Mouse (Mus musculus): ENCODE measurements around the gene Inka1.

The Inka1 gene

DNA sequence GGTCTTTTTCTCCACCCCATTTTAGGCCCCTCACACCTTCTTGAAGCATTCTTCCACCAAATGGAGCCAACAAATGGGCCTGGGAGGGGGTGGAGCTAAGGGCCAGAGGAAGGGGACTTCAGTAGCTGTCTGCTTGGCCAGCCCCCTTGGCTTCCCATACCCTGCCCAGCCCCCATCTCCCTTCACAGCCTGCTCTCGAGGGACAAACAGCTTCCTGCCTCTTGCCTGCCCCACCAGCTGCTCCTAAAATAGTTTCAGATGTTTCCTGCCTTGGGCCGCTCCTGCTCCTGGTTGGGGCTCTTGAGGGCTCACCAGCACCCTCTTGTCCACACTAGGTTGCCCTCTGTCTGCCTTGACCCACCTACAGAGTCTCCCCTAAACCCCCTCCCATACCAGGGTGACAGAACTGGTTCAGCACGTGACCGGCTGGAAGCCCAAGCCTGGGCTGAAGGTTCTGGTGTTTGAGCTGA, 2.2 kb downstream of the Inka1 start:
- peak; percentile 89 for DNase-seq

DNA sequence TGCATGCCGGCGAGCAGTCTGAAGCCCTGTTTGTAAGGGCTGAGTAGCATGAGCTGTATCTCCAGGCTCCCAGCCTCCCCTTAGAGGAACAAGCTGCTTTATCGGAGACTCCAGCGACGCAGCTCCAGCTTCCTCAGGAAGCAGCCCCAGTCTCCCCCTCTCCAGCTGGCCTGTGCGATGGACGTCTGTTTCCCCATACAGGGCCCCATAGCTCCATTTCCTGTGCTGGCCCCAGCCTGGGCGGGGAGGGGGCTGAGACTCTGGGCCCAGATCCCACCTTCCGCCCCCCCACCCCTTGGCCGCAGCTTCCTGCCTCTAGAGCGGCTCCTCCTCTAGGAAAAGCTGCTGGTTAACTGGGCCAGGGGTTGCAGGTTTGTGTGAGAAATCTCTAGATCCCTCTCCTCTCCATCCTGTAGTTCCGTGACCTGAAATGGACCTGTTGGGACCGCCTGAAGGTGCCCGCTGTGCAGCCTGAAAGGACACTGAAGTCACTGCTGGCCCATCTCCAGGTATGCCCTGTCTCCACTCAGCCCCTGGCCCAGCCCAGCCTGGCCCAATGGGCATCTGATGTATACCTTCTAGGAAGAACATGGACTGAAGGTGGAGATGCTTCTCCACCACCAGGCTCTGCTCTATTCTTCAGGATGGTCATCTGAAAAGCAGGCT, 2.9 kb downstream of the Inka1 start, which contains the start of gene Gm20661:
Gm20661 (plus strand) TSS at position 378 of the 666 bp plus-strand sequence.
- peak; percentile 86 for DNase-seq

DNA sequence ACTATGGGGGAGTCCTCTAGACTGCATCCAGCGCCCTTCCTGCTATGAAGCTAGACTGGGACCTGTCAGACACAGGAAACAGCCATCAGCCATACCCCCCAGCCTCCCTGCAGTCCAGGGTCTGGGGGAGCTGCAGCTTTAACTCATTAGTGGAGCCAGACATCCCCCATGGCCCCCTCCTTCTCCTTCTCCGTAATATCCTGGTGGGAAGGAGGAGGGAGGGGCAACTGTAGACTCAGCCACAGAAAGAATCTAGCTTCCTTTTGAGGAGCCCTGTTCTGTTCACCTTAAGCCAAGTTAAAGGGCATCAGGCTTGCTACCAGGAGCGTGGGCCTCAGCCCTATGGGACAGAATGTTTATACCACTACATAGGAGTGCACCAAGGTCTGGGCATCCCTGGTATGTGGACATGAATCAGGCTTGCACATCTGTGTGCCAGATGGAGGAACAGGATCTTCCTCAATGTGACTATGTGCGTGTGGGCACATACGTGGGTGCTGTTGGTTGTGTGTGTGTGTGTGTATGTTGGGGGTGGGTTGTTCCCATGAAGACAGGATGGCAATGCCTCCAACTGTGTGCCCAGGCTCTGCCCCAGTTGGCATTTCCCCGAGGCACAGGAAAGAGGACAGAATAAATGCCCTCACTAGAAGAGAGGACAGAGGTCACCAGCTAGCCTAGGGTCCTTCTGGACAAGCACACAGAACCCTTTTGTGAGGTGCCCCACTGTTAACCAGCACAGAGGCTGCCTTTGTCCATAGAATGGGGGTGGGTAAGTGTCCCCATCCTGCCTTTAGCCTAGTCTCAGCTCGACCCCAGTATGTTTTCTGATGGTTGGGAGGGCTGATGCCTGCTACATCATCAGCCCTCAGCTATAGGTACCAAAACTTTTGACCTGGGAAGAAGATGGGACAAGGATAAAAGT, 3.7 kb downstream of the Inka1 start:
- peak; percentile 85 for DNase-seq

DNA sequence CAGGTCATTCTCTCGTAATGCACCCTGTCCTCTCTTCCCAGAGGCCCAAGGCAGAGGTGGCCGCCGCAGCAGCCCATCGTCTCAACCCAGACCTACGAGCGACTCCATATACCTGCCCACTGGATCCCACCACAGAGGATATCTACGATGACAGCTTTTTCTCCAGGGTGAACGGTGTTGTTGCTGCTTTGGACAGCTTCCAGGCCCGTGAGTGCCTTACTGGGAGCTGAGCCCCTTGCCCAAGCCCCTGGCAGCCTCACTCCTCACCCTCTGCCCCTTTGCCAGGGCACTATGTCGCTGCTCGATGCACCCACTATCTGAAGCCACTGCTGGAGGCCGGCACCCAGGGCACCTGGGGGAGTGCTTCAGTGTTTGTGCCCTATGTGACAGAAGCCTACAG, 6.9 kb downstream of the Inka1 start:
- DNase-seq, result no peak

DNA sequence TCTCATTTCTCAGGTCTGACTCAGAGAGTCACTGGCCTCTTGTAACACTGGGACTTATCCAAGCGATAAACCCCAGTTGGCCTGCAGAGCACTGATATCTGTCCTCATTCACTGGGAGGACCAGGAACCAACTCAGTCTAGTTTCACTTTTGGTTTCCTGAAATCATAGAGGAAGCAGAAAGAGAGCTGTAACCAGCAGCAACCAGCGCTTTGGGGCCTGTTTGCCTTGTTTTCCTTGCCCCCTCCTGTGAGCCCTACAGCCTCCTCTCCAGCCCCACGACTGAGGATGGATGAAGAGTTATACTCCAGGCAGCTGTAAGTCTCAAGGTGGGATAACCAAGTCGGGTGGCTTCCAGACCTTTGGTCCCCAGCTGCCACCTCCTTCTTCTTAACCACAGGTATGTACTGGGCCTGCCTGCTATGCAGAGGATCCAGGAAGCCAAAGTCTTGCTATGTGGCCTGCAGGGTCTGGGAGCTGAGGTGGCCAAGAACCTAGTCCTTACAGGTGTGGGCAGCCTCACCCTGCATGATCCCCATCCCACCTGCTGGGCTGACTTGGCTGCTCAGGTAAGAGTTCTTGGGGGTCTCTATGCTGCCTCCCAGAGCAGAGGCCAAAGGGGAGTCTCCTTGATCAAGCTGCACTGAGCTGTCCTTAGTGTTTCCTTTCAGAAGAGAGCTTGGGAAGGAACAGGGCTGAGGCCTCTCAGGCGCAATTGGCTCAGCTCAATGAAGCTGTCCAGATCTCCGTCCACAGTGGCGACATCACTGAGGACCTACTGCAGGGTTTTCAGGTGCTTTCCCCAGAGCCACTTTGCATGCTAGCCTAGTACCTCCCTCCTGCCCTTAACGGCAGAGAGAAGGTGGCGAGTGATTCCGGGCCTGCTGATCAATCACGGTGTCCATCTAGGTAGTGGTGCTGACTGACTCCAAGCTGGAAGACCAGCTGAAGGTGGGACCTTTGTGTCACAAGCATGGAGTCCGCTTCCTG, 10.0 kb downstream of the Inka1 start, which contains the start of gene Uba7:
Uba7 (plus strand) TSS at position 107 of the 988 bp plus-strand sequence.
- DNase-seq, result no peak

DNA sequence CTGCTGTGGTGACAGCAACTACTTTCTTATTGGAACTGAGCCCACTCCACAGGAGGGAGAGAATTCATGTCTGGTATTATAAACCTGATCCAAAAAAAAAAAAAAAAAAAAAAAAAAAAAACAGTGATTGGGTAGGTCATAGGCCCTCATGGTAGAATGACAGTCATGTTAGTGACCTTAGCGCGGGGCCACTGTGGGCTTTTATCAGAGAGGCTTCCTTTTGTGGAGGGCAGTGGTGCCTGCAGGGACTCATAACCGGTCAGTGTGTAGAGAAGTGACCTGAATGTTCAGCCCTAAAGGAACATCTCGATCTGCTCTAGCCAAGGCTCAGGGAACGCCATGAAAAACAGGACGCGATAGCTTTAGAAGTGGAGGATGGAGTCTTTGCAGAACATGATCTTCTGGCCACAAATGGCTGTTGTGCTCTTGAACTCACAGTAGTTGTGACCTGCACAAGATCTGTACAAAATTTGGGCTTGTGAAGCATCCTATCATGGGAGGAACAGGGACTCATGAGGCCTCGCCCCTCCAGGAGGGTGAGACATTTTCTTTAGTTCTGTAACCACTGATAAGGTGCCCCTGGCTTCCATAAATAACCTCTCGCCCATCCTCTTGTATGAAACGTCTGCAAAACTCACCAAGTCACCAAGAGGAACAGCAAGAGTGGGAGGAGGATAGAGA, 11.0 kb downstream of the Inka1 start:
- DNase-seq, result no peak

DNA sequence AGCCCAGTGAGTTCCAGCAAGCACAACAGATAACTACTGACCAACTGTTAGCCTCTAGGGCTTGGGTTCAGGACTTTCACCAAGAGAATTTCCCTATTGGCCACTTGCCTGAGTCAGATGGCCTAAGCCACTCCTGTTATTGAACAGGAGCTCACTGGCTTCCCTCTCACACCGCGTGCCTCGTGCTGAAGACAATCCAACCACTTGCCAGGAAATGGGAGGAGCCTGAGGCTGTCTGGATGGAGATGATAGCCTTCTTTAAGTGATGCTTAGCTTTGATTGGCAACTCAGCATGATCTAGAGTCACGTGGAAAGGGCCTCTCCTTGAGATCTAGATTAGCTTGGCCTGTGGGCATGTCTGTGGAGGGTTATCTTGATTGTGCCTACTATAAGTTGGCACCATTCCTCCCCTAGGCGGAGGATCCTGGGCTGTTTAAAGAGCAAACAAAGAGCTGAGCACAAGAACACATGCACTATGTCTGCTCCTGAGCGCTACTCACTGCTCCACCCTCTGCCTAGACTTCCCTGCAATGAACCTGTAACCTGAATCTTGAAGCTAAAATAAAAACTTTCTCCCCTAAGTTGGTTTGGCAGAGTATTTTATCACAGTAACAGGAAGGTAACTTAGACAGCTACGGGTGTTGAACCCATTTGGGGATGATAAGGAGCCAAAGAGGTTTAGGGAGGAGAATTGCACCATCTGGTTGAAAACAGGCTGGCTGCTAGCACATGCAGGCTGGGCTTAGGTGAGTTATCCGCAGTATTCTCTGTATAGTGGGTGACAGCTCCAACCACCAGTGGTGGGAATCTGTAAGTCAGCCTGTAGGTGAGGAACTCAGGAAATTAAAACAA, 13.8 kb downstream of the Inka1 start:
- no peak for DNase-seq

DNA sequence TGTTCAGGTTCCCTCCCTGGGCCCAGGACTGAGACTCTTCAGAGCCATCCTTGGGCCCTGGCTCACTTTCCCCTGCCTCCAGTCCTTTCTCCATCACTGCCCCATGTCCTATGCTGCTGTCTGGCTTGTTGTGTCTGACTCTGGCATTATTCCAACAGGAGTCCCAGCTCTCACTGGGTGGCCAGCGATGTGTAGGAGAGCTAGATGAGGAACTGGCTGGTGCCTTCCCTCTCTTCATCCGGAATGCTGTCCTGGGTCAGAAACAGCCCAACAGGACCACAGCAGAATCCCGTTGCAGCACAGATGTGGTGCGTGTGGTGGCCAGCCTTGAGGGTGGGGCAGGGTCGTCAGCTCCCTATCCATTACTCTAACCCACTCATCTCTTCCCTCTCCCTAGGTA, 15.4 kb downstream of the Inka1 start:
- no peak for DNase-seq

DNA sequence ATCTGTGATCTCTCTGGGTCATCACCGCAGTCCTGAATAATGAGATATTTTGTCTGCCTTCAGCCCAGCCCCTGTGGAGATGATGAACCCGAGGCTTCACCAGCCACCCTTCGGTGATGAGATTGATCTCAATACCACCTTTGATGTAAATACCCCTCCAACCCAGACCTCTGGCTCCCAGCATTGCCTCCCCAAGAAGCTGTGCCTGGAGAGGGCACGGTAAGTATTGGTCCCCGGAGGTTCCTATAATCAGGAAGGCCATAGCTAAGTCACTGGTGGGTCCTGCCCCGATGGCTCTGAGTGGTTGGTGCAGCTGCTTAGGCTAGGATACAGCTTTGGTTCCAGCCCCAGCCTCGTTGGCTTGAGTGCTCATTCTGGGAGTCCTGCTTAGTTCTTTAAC, 17.1 kb downstream of the Inka1 start:
- no peak for DNase-seq

DNA sequence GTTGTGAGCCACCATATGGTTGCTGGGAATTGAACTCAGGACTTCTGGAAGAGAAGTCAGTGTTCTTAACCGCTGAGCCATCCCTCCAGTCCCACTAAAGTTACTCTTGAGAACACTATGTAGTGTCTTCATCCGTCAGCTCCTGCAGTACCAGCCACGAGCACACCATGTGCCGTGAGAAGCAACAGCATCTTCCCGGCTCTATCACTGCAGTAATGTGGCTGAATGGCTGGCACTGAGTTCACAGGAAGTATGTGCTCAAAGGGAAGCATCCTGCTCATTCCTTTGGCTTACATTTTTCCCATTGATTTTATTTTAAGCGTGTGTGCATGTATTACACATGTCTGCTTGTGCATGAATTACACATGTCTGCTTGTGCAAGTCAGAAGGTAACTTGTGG, 18.2 kb downstream of the Inka1 start:
- no peak for DNase-seq

DNA sequence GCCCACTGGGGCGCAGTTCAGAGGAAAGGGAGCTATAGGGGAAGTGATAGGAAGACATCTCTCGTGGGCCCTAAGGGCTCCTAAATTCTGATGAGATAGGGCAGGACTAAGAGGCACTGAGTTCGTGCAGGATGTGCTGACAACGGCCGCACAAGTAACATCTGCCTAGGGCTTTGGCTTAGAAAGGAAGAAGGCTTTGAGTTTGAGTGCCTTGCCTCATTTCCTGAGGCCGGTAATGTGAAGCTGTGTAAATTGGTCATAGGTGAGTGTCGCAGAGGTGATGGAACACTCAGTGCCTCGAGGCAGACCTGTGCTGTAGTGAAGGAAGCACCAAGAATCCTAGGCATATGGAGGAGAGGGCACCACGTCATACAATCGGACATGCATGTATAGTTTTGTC, 19.0 kb downstream of the Inka1 start:
- no peak for DNase-seq

DNA sequence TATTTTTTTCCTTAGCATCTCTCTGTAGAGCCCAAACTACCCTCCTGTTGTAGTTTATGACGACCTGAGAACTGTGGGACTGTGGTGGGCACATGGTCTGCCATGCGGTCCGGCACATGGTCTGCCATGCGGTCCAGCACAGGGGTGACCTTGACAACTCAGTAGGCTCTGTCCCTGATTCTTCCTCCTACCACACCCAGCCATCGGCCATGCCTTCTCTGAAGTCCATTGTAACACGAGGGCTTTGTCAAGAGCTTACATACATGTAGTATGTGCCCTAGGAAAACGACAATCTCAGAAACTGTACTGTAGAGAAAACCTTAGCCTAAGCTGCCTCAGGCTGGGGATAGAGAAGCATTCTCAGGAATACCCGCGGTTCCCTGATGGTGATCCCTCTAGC, 21.0 kb downstream of the Inka1 start:
- DNase-seq, result no peak

DNA sequence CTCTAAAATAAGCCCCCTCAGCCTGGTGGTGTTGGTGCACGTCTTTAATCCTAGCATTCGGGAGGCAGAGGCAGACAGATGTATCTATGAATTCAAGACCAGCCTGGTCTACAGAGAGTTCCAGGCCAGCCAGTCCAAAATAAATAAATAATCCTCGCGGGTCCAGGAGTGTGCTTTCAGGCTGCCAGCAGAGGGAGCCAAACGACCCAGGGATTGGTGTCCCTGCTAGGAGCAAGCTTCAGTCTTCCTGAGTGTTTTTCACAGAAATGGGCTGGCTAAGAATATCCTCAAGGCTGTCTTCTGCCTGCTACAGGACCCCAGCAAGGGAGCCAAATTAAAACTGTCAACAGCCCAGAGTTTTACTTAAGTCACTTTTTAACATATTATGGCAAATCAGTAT, 22.0 kb downstream of the Inka1 start:
- peak; percentile 75 for DNase-seq

DNA sequence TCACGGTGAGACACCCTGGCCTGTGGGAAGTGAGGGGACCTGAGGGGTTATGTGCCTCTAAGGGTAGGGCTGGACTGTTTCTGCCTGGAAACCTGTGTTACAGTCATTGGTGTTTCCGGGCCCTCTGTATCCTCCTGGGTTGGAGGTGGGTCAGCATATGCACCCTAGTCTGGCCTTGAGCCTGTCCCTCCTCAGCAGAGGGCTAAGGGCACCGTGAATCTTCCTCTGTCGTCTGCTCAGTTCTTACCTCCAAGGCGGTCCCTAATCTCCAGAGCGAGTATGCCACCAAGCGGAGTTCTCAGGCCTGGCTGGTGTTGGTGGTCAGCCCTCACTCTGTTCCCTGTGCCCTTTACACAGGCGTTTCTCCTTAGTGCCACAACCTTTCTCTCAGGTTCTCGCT, 22.8 kb downstream of the Inka1 start:
- DNase-seq, result no peak

DNA sequence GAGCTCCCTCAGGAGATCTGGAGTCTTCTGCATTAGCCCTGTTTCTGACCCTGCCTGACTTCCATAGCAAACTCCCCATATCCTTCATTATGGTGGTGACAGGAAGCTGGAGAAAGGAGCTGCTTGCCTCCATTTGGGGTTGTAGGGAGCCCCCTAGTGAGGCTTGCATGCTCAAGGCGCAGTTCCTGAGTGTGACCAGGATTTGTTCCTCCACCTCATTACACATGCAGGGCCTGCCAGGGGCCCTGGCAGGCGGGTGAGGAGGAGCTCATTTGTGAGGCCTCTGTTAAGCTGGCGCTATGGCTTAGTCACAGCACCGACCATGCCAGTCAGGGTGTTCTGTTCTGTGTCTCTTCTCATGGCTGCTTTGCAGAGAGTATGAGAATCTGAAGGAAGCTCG, 23.8 kb downstream of the Inka1 start:
- DNase-seq, result peak; percentile 86

DNA sequence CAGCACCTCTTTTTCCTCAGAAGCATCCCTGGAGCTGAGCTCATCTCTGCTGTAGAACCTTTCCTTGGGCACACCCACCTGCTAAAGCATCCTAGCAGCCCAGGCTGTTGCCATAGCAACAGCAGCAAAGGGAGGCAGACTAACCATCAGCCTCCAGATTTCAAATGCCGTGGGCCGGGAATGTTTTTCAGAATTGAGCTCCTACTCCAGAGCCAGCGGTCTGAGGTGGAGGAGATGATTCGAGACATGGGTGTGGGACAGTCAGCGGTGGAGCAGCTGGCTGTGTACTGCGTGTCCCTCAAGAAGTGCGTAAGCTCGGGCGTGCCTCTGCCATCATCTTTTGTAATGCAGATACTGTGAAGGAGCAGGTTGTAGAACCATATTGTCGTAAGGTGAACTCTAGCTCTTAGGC, 24.3 kb downstream of the Inka1 start:
- DNase-seq, result peak; percentile 91

DNA sequence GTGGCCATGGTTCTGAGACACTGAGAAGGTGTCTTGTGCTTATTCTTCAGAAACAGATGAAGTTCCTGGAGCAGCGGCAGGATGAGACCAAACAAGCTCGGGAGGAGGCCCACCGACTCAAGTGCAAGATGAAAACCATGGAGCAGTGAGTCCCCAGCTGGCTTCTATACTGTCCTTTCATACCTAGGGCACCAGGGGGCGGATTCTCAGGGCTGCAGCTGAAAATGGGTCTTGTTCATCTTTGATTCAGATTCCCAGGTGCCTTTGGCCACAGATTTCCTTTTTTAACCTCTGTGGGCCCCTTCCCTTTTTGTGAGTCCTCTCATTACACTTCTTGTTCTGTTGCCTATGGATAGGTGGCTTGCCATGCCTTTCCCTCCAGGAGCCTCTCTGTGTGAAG, 24.8 kb downstream of the Inka1 start:
- DNase-seq, result no peak

DNA sequence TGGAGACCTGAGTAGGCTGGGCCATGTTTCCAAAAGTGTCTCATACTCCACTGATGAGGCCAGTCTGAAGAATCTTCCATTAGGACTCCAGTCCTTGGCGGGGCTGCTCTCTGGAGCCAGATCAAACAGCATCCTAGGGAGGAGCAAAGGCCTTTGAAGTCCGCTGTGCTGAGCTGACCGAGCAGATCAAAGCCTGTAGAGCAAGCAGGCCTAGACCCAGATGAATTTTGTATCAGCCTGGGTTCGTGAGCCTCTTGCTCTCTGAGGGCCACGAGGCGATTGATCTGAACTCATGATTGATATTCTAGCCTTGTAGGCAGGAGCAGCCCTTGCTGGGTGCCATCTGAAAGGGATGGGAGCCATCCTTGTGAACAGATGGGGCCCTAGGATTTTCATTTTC, 25.8 kb downstream of the Inka1 start:
- DNase-seq, result no peak

DNA sequence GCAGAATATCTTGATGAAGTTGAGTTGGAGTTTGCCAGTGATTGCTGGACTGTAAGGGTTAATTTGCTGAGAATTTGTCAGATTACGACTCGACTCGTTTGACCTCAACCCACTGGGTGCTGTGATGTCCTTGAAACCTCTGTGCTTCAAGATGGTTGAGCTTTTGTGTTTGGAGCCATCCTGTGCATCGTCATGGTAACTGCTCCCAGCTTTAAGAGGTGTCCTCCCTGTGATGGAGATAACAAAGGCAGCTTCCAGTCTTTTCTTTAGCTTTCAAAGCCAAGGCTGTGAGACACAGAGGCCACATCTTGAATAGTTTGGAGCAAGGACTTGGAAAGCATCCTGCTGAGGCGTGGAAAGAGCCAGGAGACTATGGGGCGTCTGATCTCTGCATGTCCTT, 28.5 kb downstream of the Inka1 start:
- DNase-seq, result no peak

DNA sequence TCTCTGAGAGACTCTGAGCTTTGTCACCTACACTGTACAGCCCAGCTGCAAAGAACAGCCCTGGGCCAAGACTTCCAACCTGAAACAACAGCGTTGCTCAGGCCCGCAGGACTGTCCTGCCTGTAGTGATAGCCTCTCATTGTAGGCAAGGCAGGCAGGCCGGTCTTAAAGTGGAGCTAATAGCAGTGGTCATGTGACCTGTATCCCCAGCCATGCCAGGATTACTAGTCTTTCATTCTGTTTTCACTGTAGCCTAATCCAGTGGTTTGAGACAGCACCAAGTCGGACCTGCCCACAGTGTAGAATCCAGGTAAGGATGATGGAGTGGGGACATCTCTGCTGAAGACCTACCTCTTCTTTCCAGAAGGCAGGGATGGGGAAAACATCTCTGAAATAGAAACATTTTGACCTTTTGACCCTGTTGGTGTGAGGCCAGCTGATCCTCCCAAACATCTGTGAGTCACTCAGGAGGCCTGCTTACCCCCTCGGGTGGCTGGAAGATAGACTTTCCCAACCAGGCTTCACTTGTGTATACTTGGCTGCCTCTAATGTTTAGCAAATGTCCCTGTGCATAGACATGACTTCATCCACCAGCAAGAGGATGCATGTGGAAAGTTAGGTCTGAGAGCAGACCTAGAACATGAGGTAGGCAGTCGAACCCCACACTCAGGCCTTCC, 29.9 kb downstream of the Inka1 start:
- DNase-seq, result no peak
